Mouse (Mus musculus): ENCODE results near the gene Ccdc149. TPM values are rescaled to one million over a fixed set of nuclear protein-coding genes. Genes with fewer than 3 reads are reported as not detected.

The Ccdc149 gene
- total and polyA plus RNA-seq, 3 experiments: not detected

- H3K4me3 ChIP-seq (replicated peaks in 1 of 3; ENCODE audit: low read depth in 2 of 3, low read length in 2 of 3, poor library complexity in 1 of 3): no peak overlapping the region
- dilution Hi-C loops (cut with MboI; ENCODE audit: extremely low pct_ligation_motif_present, extremely low pct_unique_long_range_greater_than_20kb, low sequenced_read_pairs) (no loop called here), in situ Hi-C loops (cut with MboI; ENCODE audit: low pct_ligation_motif_present, low pct_unique_long_range_greater_than_20kb, low sequenced_read_pairs) (no loop called here)
- TF ChIP-seq CTCF (conservative IDR thresholded peaks at IDR 0.05 in 1 of 2, IDR thresholded peaks at IDR 0.05 in 1 of 2; ENCODE audit: low read depth in 2 of 2, low read length in 2 of 2): no peak
- TF ChIP-seq CHD1 (IDR thresholded peaks at IDR 0.05; ENCODE audit: low read depth, low read length): no peak
- no peak for TF ChIP-seq ZKSCAN1 (IDR thresholded peaks at IDR 0.05; ENCODE audit: borderline replicate concordance, low read depth, low read length)
- TF ChIP-seq MAFK (IDR thresholded peaks at IDR 0.05; ENCODE audit: insufficient replicate concordance, low read length): no peak
- TF ChIP-seq MXI1 (IDR thresholded peaks at IDR 0.05; ENCODE audit: low read depth, low read length): no peak
- no peak for TF ChIP-seq NELFE (IDR thresholded peaks at IDR 0.05; ENCODE audit: low read depth, low read length)
- TF ChIP-seq ZC3H11A (IDR thresholded peaks at IDR 0.05; ENCODE audit: low read depth, low read length): no peak
- TF ChIP-seq CHD2 (IDR thresholded peaks at IDR 0.05; ENCODE audit: low read length): no peak
- TF ChIP-seq POLR2A (IDR thresholded peaks at IDR 0.05; ENCODE audit: low read depth, low read length): no peak
- TF ChIP-seq BHLHE40 (IDR thresholded peaks at IDR 0.05; ENCODE audit: low read depth, low read length): no peak
- no peak for TF ChIP-seq IRF4 (IDR thresholded peaks at IDR 0.05; ENCODE audit: low read depth, low read length)
- no peak for TF ChIP-seq NRF1 (IDR thresholded peaks at IDR 0.05; ENCODE audit: low read depth, low read length)
- no peak for TF ChIP-seq EP300 (IDR thresholded peaks at IDR 0.05; ENCODE audit: low read length)
- H3K9me3 ChIP-seq (replicated peaks; ENCODE audit: low read length): peaks cover 7% of the 10 kb centered on the region
- H3K27ac ChIP-seq (ENCODE audit: insufficient read depth, low read depth): no peak overlapping the region
- no peak overlapping the region for H3K9ac ChIP-seq (ENCODE audit: insufficient read depth, low read depth)
- DNase-seq (ENCODE audit: extremely low read depth): no peak
- no peaks in the 10 kb centered on the region for H3K79me2 ChIP-seq (replicated peaks; ENCODE audit: control insufficient read depth, extremely low read depth, insufficient read depth, poor library complexity, severe bottlenecking)
- H3K4me1 ChIP-seq (ENCODE audit: control insufficient read depth in 1 of 2, insufficient read depth in 2 of 2): no peaks in the 10 kb centered on the region
- H3K36me3 ChIP-seq (replicated peaks in 1 of 2; ENCODE audit: control insufficient read depth in 1 of 2, insufficient read depth in 1 of 2, low read length in 1 of 2): no peaks in the 10 kb centered on the region
- H3K27me3 ChIP-seq (replicated peaks): no peaks in the 10 kb centered on the region
- H3K4me2 ChIP-seq (ENCODE audit: insufficient read depth, low read depth, poor library complexity, severe bottlenecking): no peak overlapping the region
Observed at GRCm38 (mm10) chr5:52467841-52468240, 3.5 kb downstream of the Ccdc149 start.

DNA sequence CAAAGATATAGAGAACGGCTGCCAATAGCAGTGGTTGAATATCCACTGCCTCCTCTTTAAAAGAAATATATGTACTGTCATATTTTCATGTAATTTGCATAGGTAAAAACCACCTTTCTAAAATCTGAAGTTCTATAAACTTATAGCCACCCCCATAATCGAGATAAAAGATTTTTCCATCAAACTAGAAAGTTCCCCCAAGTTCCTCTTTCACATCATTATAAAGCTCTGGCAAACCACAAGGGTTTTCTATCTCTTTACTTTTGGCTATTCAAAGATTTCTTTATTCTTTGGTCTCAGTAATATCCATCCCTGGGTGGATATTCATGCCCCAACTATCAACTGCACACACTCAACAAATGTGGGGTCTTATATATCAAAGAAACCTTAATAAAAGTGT lies 8.9 kb downstream of the Ccdc149 start:
- DNase-seq (ENCODE audit: extremely low read depth): no peak
- Histone ChIP-seq H3K36me3 (replicated peaks in 1 of 2; ENCODE audit: control insufficient read depth in 1 of 2, insufficient read depth in 1 of 2, low read length in 1 of 2) (no peaks in the 10 kb centered on the region), H3K4me2 (ENCODE audit: insufficient read depth, low read depth, poor library complexity, severe bottlenecking) (no peak overlapping the region), H3K4me3 (replicated peaks in 1 of 3; ENCODE audit: low read depth in 2 of 3, low read length in 2 of 3, poor library complexity in 1 of 3) (no peak overlapping the region), H3K27ac (ENCODE audit: insufficient read depth, low read depth) (no peak overlapping the region), H3K9ac (ENCODE audit: insufficient read depth, low read depth) (no peak overlapping the region), H3K79me2 (replicated peaks; ENCODE audit: control insufficient read depth, extremely low read depth, insufficient read depth, poor library complexity, severe bottlenecking) (no peaks in the 10 kb centered on the region), H3K27me3 (replicated peaks) (no peaks in the 10 kb centered on the region), H3K4me1 (ENCODE audit: control insufficient read depth in 1 of 2, insufficient read depth in 2 of 2) (peaks cover 0 to 11% of the 10 kb centered on the region in 2 experiments; a peak in 1 of 4 replicates), H3K9me3 (replicated peaks; ENCODE audit: low read length) (peaks cover 4% of the 10 kb centered on the region)
- dilution Hi-C loops (cut with MboI; ENCODE audit: extremely low pct_ligation_motif_present, extremely low pct_unique_long_range_greater_than_20kb, low sequenced_read_pairs) (no loop called here), in situ Hi-C loops (cut with MboI; ENCODE audit: low pct_ligation_motif_present, low pct_unique_long_range_greater_than_20kb, low sequenced_read_pairs) (no loop called here)
- TF ChIP-seq EP300 (IDR thresholded peaks at IDR 0.05; ENCODE audit: low read length): no peak
- no peak for TF ChIP-seq PAX5 (IDR thresholded peaks at IDR 0.05; ENCODE audit: low read length)
- TF ChIP-seq CTCF (conservative IDR thresholded peaks at IDR 0.05 in 1 of 2, IDR thresholded peaks at IDR 0.05 in 1 of 2; ENCODE audit: low read depth in 2 of 2, low read length in 2 of 2): no peak
- TF ChIP-seq RAD21 (IDR thresholded peaks at IDR 0.05; ENCODE audit: low read depth, low read length): no peak
